Mouse (Mus musculus): Measurements from ENCODE around the gene Gpr34.

DNA sequence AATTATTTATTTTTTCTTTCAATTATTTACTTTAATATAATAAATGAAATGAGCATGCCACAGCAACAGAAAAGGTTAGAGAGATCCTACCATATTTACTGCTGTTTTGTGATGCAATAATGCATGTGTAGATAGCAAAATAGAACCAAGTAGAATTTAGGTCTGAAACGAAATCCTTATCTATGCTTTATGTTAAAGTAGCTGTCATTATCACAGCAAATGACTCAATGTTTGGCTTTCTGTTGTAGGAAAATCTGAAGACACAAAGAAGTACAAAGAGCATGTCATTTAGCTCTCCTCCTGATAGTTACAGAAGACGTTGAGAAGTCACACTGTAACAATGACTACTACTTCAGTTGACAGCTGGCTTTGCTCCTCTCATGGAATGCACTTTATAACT is 7.0 kb downstream of the Gpr34 start:
- TF ChIP-seq CTCF (IDR thresholded peaks at IDR 0.05; ENCODE audit: low read depth) (no peak), EP300 (IDR thresholded peaks at IDR 0.05; ENCODE audit: low read depth) (no peak)

Measured in liver, postnatal 0 days (tissue).